Mouse (Mus musculus) gastrocnemius, adult 8-10 months (tissue): ENCODE measurements around the gene Sec63. TPM values are rescaled to one million over a fixed set of nuclear protein-coding genes. Genes with fewer than 3 reads are reported as not detected.

Experiments
- DNase-seq, 2 experiments: peaks; one replicate each; pipeline ENCODE4 v3.0.0; 2022; ENCODE audit warnings: low spot score in 2 of 2
- total RNA-seq, 4 experiments: library from RNA; stranded (reverse); gene quantifications; 2 replicates each; pipeline ENCODE4 v1.2.4; 2022

Sec63 gene
- total RNA-seq, 4 experiments from 2014 or later: 16.9 to 32.2 (median 24.9) TPM

- no peak for DNase-seq
These were observed 68.7 kb downstream of the Sec63 start for GRCm38 (mm10) chr10:42830007-42830406.

GRCm38 (mm10) chr10:42830409-42830808 is 69.1 kb downstream of the Sec63 start:
- no peak for DNase-seq

DNA sequence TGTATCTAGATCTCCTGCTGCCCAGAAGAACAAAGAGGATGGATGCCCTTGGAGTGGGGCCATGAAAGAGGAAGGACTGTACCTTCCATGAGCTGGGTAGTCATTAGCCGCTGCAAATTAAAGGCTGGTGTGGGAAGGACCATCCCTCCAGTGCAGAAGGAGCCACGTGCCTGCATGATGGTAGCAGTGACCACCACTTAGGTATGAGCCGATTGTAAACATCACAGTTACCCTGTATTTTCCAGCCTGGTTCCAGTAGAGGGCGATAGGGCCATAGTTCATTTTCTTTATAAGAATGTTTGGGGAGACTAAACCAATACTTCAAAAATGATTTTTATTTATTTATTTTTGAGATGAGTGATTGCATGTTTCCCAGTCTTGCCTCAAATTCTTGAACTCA is 71.4 kb downstream of the Sec63 start:
- DNase-seq: no peak

GRCm38 (mm10) chr10:42833871-42834727 is 72.8 kb downstream of the Sec63 start:
- no peak for DNase-seq

DNA sequence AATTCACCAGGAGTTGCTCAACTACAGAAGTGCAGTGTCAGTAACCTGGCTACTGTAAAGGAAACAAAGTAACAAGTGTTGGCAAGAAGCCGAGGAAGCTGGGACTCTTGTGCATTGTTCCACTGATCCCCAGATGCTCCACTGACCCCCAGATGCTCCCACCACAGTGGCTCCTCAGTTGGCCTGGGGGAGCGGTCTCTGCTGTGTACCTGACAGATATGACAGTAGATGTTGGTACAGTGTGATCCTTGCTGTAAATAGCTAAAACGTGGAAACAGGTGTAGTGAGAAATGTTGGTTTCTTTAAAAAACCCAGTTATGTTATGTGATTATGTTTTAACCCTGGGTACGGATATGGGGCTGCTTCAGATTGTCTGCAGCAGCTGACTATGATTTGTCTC is 76.8 kb downstream of the Sec63 start:
- DNase-seq: no peak

DNA sequence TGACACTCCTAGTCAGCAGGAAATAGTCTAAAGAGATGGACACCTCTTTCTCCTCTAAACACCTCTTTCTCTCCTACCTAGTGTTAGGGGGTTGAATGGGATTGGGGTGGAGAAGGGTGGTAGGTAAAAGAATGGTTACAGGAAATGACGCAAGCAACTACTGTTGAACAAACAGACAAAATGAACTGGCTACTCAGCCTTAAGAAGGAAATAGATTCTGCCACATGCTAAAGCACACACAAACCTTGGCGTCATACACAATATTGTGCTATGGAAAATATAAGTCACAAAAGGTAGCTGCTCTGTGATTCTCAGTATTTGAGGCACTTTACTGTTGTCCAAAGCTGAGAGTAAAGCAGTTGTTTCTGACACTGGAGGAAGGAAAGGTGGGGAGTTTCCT is 77.4 kb downstream of the Sec63 start:
- no peak for DNase-seq

GRCm38 (mm10) chr10:42840036-42840435 is 78.7 kb downstream of the Sec63 start:
- no peak for DNase-seq

DNA sequence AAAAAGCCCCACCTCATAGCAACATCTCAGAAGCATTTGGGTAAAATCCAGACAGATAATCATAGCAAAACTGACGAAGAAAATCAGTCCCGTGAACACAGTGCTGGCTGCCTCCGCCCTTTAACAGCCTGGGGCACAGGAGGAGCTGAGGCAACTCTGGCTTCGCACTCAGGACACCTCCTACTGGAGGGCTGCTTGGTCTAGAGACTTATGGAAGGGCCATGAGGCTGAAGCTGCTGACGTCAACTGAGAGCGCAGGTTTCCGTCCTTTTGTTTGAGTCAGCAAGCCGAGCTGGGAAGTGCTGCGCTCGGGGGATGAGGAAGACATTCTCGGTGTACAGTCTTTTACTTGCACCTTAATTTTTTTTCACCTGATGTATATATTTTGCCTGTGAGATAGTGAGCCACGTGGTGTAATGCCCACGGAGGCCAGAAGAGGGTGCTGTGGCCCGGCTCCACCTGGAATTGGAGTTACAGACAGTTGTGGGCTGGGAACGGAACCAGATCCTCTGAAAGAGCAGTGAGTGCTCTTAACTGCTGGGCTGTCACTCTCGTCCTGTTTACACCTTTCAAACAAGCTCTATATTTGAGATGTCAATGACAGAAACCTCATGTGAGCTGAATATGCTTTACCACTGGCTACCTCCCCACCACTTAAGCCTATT is 80.4 kb downstream of the Sec63 start:
- DNase-seq: no peak

DNA sequence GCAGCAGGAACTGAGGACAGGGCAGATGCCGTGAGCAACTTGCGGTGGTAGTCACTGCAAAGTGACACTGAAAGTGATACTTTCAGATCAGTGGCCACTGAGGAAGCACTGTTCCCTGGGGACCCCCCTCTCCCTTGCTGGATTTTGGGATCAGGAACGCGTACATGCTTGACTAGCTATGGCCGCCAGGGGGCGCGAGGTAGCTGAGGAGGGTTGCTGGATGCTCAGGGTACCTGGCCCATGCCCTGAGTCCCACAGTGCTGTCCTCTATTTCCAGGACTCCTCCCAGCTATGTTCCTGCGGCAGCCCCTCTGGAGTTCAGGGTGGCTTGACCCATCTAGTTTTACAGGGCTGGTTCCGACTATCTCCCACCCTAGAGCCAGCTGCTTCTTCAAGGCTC is 81.1 kb downstream of the Sec63 start:
- DNase-seq: peak; percentile 70 to 72

GRCm38 (mm10) chr10:42843416-42843815 is 82.1 kb downstream of the Sec63 start:
- DNase-seq: peak in 1 of 2 experiments; percentile 12

GRCm38 (mm10) chr10:42845480-42845879 is 84.2 kb downstream of the Sec63 start:
- no peak for DNase-seq

DNA sequence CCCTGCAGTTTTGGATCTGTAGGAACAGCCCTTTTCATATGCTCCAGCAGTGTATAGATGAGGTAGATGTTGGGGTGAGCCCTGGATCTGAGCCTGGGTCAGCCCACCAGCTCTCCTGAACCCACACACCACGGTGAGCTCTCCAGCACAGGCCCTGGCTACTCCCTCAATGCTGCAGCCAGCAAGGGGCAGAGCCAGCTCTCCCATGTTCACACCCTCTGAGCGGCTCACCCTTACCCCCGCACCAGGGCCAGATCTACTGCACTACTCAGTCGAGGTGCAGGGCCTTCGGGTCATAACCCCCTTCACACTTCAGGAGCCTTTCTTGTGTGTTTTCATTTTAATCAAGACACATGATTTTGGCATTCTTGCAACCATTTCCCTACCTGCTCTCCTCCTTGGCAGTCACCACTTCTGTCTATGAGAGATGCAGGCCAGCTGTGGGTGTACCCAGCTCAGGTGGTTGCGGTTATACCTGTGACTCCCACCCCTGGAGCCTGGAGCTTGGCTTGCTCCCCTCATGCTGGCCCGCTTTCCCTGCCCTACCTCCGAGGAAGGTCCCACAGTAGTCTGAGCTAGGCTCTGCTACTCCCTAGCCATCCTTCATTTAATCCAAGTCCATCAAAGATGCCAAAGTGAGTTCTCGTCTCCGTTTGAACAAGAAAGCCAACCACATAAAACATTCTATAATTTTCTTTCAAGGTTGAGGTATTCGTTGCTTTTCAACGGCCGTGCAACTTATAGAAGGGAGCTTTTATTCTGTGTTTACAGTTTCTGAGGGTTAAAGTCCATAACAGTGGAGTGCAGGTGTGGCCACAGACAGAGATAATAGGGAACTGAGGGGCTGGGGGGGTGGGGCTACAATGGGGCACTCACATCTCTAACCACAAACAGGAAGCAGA is 87.1 kb downstream of the Sec63 start:
- DNase-seq: no peak

- DNase-seq: no peak
These were observed 87.7 kb downstream of the Sec63 start for GRCm38 (mm10) chr10:42849081-42849400.

- DNase-seq: no peak
These were observed 93.5 kb downstream of the Sec63 start for GRCm38 (mm10) chr10:42854838-42855237.

GRCm38 (mm10) chr10:42855250-42855649 is 94.0 kb downstream of the Sec63 start:
- DNase-seq: no peak

DNA sequence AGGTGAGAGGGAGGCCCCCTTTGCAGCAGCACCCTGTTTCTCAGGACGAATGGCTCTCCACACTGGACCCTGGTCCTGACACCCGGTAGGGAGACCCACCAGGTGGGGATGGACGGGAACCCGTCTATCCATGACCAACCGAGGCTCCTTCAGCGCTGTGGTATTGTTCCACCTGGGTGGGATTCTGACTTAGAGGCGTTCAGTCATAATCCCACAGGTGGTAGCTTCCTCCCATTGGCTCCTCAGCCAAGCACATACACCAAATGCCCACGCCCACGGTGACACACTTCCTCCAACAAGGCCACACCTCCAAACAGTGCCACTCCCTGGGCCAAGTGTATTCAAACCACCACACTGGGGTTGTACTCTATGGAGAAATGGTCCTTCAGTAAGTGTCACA is 95.3 kb downstream of the Sec63 start:
- DNase-seq: no peak

DNA sequence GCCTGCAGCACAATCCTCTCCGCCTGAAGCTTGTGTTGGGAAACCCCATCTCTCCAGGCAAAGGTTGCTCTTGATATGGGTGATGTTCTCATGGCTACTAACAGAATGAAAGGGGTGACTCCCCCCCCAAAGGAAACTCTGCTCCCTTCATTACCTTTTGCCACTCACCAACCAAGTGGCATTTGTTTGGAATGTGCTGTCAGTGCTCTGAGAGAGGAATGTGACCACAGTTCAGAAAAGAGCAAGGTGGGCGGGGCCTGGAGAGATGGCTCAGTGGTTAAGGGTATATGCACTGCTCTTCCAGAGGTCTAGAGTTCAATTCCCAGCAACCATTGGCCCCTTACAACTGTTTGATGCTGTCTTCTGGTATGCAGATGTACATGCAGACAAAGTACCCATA is 95.7 kb downstream of the Sec63 start:
- DNase-seq: no peak

DNA sequence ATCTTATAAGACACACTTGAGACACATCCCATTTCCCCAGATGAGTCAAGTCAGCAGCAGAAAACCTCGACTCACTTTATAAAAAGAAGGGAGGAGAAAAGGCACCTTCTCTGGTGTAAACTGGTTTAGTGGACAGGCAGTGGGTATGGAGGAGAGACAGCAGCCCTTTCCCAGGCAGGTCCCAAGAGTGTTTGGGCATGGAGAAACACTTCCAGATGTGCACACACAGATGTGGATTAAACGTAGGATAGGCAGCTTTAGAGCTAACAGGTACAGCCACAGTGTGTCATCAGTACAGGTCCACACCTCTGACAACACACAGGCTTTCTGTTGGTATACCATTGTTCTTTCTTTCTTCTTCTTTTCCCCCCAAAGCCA is 98.5 kb downstream of the Sec63 start:
- DNase-seq: no peak

- no peak for DNase-seq
These were observed 99.0 kb downstream of the Sec63 start, which contains the start of gene Scml4 for GRCm38 (mm10) chr10:42860159-42860911. Scml4 (plus strand) TSS chr10:42860370.

DNA sequence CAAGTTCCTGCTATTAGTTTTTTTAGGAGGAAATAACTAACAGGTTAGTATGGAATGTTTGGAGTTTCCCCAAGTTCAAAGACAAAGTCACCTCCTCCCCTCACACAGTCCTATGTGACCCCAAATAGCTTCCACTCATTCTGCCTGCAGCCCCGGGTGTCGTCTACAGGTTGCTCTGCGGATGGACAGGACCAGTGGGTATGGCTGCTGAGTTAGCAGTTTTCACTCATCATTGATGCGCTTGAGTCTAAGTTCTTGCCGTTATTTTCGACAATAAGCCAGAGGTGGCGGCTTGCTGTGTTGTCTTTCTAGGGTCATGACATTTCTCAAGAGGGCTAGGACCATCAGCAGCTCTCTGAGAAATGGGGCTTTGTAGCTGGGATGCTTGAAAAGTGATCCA is 100.2 kb downstream of the Sec63 start:
- DNase-seq: no peak

- peak; percentile 25 to 37 for DNase-seq
These were observed 100.9 kb downstream of the Sec63 start for GRCm38 (mm10) chr10:42862102-42862740.
